Mouse (Mus musculus) cerebellum, adult 2 months (tissue): ENCODE results near the gene Carm1.

Experiments
- CTCF ChIP-seq: fragments of 200-500 bp; IDR thresholded peaks from 2 replicates; pipeline ENCODE4 v1.5.1; 2011; ENCODE audit warnings: low read depth, mild to moderate bottlenecking, control low read depth, low read length, moderate library complexity, borderline replicate concordance; ENCODE audit not compliant: insufficient read depth
- POLR2A ChIP-seq: fragments of 200-500 bp; IDR thresholded peaks from 2 replicates; pipeline ENCODE4 v1.6.1; 2011; ENCODE audit warnings: low read length, control low read depth, borderline replicate concordance; ENCODE audit not compliant: insufficient read depth

- TF ChIP-seq POLR2A (no peak), CTCF (no peak)
These were observed 31.5 kb downstream of the Carm1 start for GRCm38 (mm10) chr9:21578226-21578625.
